Comparison of ENCODE assay signal across 17 mouse cellular contexts in the genomic region with DNA sequence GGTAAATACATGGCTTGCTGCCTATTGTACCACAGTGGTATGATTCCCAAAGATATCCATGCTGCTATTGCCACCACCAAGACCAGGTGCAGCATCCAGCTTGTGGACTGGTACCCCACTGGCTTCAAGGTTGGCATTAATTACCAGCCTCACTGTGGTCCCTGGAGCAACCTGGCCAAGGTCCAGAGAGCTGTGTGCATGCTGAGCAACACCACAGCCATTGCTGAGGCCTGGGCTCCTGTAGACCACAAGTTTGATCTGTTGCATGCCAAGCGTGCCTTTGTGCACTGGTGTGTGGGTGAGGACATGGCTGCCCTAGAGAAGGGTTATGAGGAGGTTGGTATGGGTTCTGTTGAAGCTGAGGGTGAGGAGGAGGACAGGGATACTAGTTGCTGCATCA.
DNase-seq lines count a peak whose midpoint lies in the region.
"Had no signal": no experiment of that assay in that cellular context is flagged by ENCODE, and none has a peak within 500 bp of the region (broad histone marks: within the 10 kb centered on the region; RNA-seq: fewer than 3 reads in every experiment).

No protein-coding gene starts in this region.

- peak; percentile 16 for DNase-seq in heart, postnatal 4 days
- no peak for DNase-seq in heart, postnatal 25 days (ENCODE audit: low spot score)
- peak; percentile 37 for DNase-seq in 3134 (ENCODE audit: extremely low read depth, insufficient read length, low spot score)
- peak; percentile 53 to 59 for DNase-seq in cerebellum, adult 18-20 months
- DNase-seq in embryonic facial prominence, embryonic 10.5 days (ENCODE audit: low spot score): peak; percentile 3
- DNase-seq in limb, embryonic 10.5 days (ENCODE audit: low spot score): no peak
- no peak for DNase-seq in lung, adult 18-20 months
- DNase-seq in layer of hippocampus, postnatal 25 days (ENCODE audit: extremely low spot score in 1 of 2, low spot score in 1 of 2): no peak
- DNase-seq: embryo, embryonic 11 days; gastrocnemius, adult 2 months; heart, adult 2 months; heart, postnatal 14 days; liver, postnatal 0 days; thymus, postnatal 4 days had no signal

- intact Hi-C loops in heart, postnatal 25 days (cut with DNase I): no loop called here

- no peaks in the 10 kb centered on the region for H3K27me3 ChIP-seq in embryonic facial prominence, embryonic 10.5 days (replicated peaks; ENCODE audit: low read depth, poor library complexity, severe bottlenecking)
- H3K27me3 ChIP-seq in limb, embryonic 10.5 days (ENCODE audit: low read depth, poor library complexity, severe bottlenecking): no peaks in the 10 kb centered on the region
- H3K27me3 ChIP-seq: midbrain, embryonic 13.5 days had no signal

- H3K4me1 ChIP-seq in embryonic facial prominence, embryonic 10.5 days: no peaks in the 10 kb centered on the region
- H3K4me1 ChIP-seq in limb, embryonic 10.5 days: no peaks in the 10 kb centered on the region

- no peak overlapping the region for H3K27ac ChIP-seq in embryonic facial prominence, embryonic 10.5 days (replicated peaks)
- no peak overlapping the region for H3K27ac ChIP-seq in limb, embryonic 10.5 days
- H3K27ac ChIP-seq: gastrocnemius, adult 2 months; heart, adult 2 months; layer of hippocampus, adult 2 months; macrophage; midbrain, embryonic 13.5 days had no signal

- H3K4me3 ChIP-seq in embryonic facial prominence, embryonic 10.5 days: no peak overlapping the region
- no peak overlapping the region for H3K4me3 ChIP-seq in limb, embryonic 10.5 days
- H3K4me3 ChIP-seq: gastrocnemius, adult 2 months; heart, adult 2 months; layer of hippocampus, adult 2 months; midbrain, embryonic 13.5 days had no signal

- peaks cover 18% of the 10 kb centered on the region for H3K36me3 ChIP-seq in embryonic facial prominence, embryonic 10.5 days (replicated peaks)
- peaks cover 15% of the 10 kb centered on the region for H3K36me3 ChIP-seq in limb, embryonic 10.5 days

- H3K9me3 ChIP-seq in embryonic facial prominence, embryonic 10.5 days: no peaks in the 10 kb centered on the region
- no peaks in the 10 kb centered on the region for H3K9me3 ChIP-seq in limb, embryonic 10.5 days (replicated peaks)
- H3K9me3 ChIP-seq: midbrain, embryonic 13.5 days had no signal

- 84% methylated on average over 1 of the region's 1 CpGs for WGBS in embryonic facial prominence, embryonic 10.5 days
- WGBS in limb, embryonic 10.5 days: 90% methylated on average over 1 of the region's 1 CpGs

Comparison
In these comparisons a context has a peak if more than half of its experiments do, and no peak if none do; other contexts are left out.
1. DNase-seq: peak in heart, postnatal 4 days (single experiment), 3134 (single experiment), cerebellum, adult 18-20 months (2 of 2) and embryonic facial prominence, embryonic 10.5 days (single experiment); none in heart, postnatal 25 days (single experiment), limb, embryonic 10.5 days (single experiment), lung, adult 18-20 months (0 of 2) and layer of hippocampus, postnatal 25 days (0 of 2).